Mouse (Mus musculus) midbrain, embryonic 15.5 days (tissue): ENCODE results near the gene Rbm39. TPM values are rescaled to one million over a fixed set of nuclear protein-coding genes. Genes with fewer than 3 reads are reported as not detected.
A peak's percentile ranks its signal among the peaks of the same experiment; 100 is the strongest.

Experiments used
- ATAC-seq: fragments of 200-750 bp; cut with Nextera tagmentation; replicated peaks from 2 replicates; pipeline ENCODE4 v1.8.0; 2017; ENCODE audit warnings: moderate TSS enrichment
- H3K27ac ChIP-seq: fragments of 300-500 bp; sonication (generic); 2 replicates; pipeline ENCODE4 v1.5.1; 2015; ENCODE audit warnings: mild to moderate bottlenecking, inconsistent platforms
- H3K27me3 ChIP-seq: fragments of 300-500 bp; sonication (generic); replicated peaks from 2 replicates; pipeline ENCODE4 v1.6.1; 2015; ENCODE audit warnings: inconsistent platforms
- H3K36me3 ChIP-seq: fragments of 300-500 bp; sonication (generic); replicated peaks from 2 replicates; pipeline ENCODE4 v1.6.1; 2015; ENCODE audit warnings: inconsistent platforms
- H3K4me1 ChIP-seq: fragments of 300-500 bp; sonication (generic); 2 replicates; pipeline ENCODE4 v1.6.1; 2015; ENCODE audit warnings: inconsistent platforms
- H3K4me2 ChIP-seq: fragments of 300-500 bp; sonication (generic); 2 replicates; pipeline ENCODE4 v1.6.1; 2015; ENCODE audit warnings: inconsistent platforms, mild to moderate bottlenecking, moderate library complexity
- H3K4me3 ChIP-seq: fragments of 300-500 bp; sonication (generic); 2 replicates; pipeline ENCODE4 v1.5.1; 2015; ENCODE audit warnings: mild to moderate bottlenecking, inconsistent platforms
- H3K9ac ChIP-seq: fragments of 300-500 bp; sonication (generic); 2 replicates; pipeline ENCODE4 v1.6.1; 2015; ENCODE audit warnings: mild to moderate bottlenecking, inconsistent platforms
- H3K9me3 ChIP-seq: fragments of 300-500 bp; sonication (generic); 2 replicates; pipeline ENCODE4 v1.6.1; 2016; ENCODE audit warnings: inconsistent platforms
- WGBS: fragments of 180-500 bp; shearing (Covaris S2); methylation state at CpG from one replicate; pipeline ENCODE4 v1.1.7; 2015; ENCODE audit warnings: mixed read lengths; 5-methylcytosine and 5-hydroxymethylcytosine counted together
- polyA plus RNA-seq: library from polyadenylated mRNA; unstranded; fragments of >200 nt; fragmentation: Nextera tagmentation; extraction: Ambion mirVana; gene quantifications from 2 replicates; pipeline ENCODE4 v1.2.1, GENCODE M21; 2015

The Rbm39 gene
- polyA plus RNA-seq: 427 and 448 TPM in 2 replicates

GRCm38 (mm10) chr2:156180094-156180821 lies at the start of gene Rbm39:
Gene Rbm39 (minus strand): TSS chr2:156180238.
- under 1% methylated on average over 47 of the region's 47 CpGs for WGBS
- H3K4me3 ChIP-seq: peak within 1 kb of the TSS; percentile 93
- H3K27me3 ChIP-seq: no peaks in the 10 kb centered on the region
- peak within 1 kb of the TSS; percentile 99 for H3K9ac ChIP-seq
- H3K36me3 ChIP-seq: peaks cover 9% of the 10 kb centered on the region; the same call in 1 of the 2 replicates
- H3K27ac ChIP-seq: peak within 1 kb of the TSS; percentile 94
- peak within 1 kb of the TSS; percentile 68 for H3K4me2 ChIP-seq
- peak; percentile 97 for ATAC-seq
- peaks cover 34% of the 10 kb centered on the region for H3K4me1 ChIP-seq
- no peaks in the 10 kb centered on the region for H3K9me3 ChIP-seq

- no peaks in the 10 kb centered on the region for H3K9me3 ChIP-seq
- no peak overlapping the region for H3K9ac ChIP-seq
- no peak overlapping the region for H3K4me3 ChIP-seq
- no peak overlapping the region for H3K4me2 ChIP-seq
- no peaks in the 10 kb centered on the region for H3K4me1 ChIP-seq
- ATAC-seq: no peak
- peaks cover 17% of the 10 kb centered on the region; the same call in 1 of the 2 replicates for H3K36me3 ChIP-seq
- WGBS: 90% methylated on average over 1 of the region's 1 CpGs
- H3K27ac ChIP-seq: no peak overlapping the region
- no peaks in the 10 kb centered on the region for H3K27me3 ChIP-seq
Observed at GRCm38 (mm10) chr2:156229171-156229570, 49.1 kb upstream of the Rbm39 start.

GRCm38 (mm10) chr2:156227689-156228088 lies 47.7 kb upstream of the Rbm39 start:
- Histone ChIP-seq H3K36me3 (peaks cover 24% of the 10 kb centered on the region; the same call in 1 of the 2 replicates), H3K4me2 (no peak overlapping the region), H3K27me3 (no peaks in the 10 kb centered on the region), H3K4me3 (no peak overlapping the region), H3K9me3 (no peaks in the 10 kb centered on the region), H3K4me1 (no peaks in the 10 kb centered on the region), H3K9ac (no peak overlapping the region), H3K27ac (no peak overlapping the region)
- WGBS: 100% methylated on average over 1 of the region's 1 CpGs
- no peak for ATAC-seq

GRCm38 (mm10) chr2:156224043-156224442 lies 44.0 kb upstream of the Rbm39 start:
- no peaks in the 10 kb centered on the region for H3K9me3 ChIP-seq
- no peaks in the 10 kb centered on the region for H3K4me1 ChIP-seq
- peaks cover 19% of the 10 kb centered on the region; the same call in 1 of the 2 replicates for H3K36me3 ChIP-seq
- 93% methylated on average over 5 of the region's 5 CpGs for WGBS
- ATAC-seq: no peak
- no peaks in the 10 kb centered on the region for H3K27me3 ChIP-seq
- no peak overlapping the region for H3K4me3 ChIP-seq
- no peak overlapping the region for H3K4me2 ChIP-seq
- 0 out of 2 replicates have a peak overlapping the region, but pooled peaks have one; percentile 41 for H3K27ac ChIP-seq
- H3K9ac ChIP-seq: no peak overlapping the region

GRCm38 (mm10) chr2:156222100-156222499 lies 42.1 kb upstream of the Rbm39 start:
- Histone ChIP-seq H3K27me3 (no peaks in the 10 kb centered on the region), H3K27ac (no peak overlapping the region), H3K9me3 (no peaks in the 10 kb centered on the region), H3K4me1 (no peaks in the 10 kb centered on the region), H3K9ac (no peak overlapping the region), H3K4me2 (no peak overlapping the region), H3K36me3 (peaks cover 19% of the 10 kb centered on the region; the same call in 1 of the 2 replicates), H3K4me3 (no peak overlapping the region)
- ATAC-seq: no peak

- Histone ChIP-seq H3K4me2 (no peak overlapping the region), H3K4me3 (no peak overlapping the region), H3K9me3 (no peaks in the 10 kb centered on the region), H3K36me3 (no peaks in the 10 kb centered on the region), H3K4me1 (no peaks in the 10 kb centered on the region), H3K9ac (no peak overlapping the region), H3K27ac (no peak overlapping the region), H3K27me3 (no peaks in the 10 kb centered on the region)
- no peak for ATAC-seq
- 32% methylated on average over 1 of the region's 1 CpGs for WGBS
Observed at GRCm38 (mm10) chr2:156217786-156218185, 37.7 kb upstream of the Rbm39 start.

GRCm38 (mm10) chr2:156203917-156204316 lies 23.9 kb upstream of the Rbm39 start:
- no peak overlapping the region for H3K27ac ChIP-seq
- no peak for ATAC-seq
- H3K4me2 ChIP-seq: no peak overlapping the region
- no peaks in the 10 kb centered on the region for H3K9me3 ChIP-seq
- H3K36me3 ChIP-seq: 0 out of 2 replicates have a peak, but pooled peaks cover 3% of the 10 kb centered on the region
- no peaks in the 10 kb centered on the region for H3K27me3 ChIP-seq
- no peak overlapping the region for H3K4me3 ChIP-seq
- no peak overlapping the region for H3K9ac ChIP-seq
- peaks cover 26% of the 10 kb centered on the region for H3K4me1 ChIP-seq
- WGBS: 92% methylated on average over 6 of the region's 6 CpGs

- H3K9ac ChIP-seq: no peak overlapping the region
- no peak overlapping the region for H3K4me2 ChIP-seq
- no peaks in the 10 kb centered on the region for H3K9me3 ChIP-seq
- ATAC-seq: peak; percentile 83
- H3K4me3 ChIP-seq: no peak overlapping the region
- H3K27me3 ChIP-seq: no peaks in the 10 kb centered on the region
- H3K4me1 ChIP-seq: peaks cover 34% of the 10 kb centered on the region
- H3K36me3 ChIP-seq: 0 out of 2 replicates have a peak, but pooled peaks cover 3% of the 10 kb centered on the region
- WGBS: 40% methylated on average over 3 of the region's 3 CpGs
- peak overlapping the region; percentile 54 for H3K27ac ChIP-seq
Observed at GRCm38 (mm10) chr2:156202848-156203437, 22.9 kb upstream of the Rbm39 start.

GRCm38 (mm10) chr2:156201486-156201885 lies 21.4 kb upstream of the Rbm39 start:
- no peak for ATAC-seq
- Histone ChIP-seq H3K27ac (no peak overlapping the region), H3K27me3 (no peaks in the 10 kb centered on the region), H3K4me3 (no peak overlapping the region), H3K9me3 (no peaks in the 10 kb centered on the region), H3K36me3 (no peaks in the 10 kb centered on the region), H3K4me2 (no peak overlapping the region), H3K4me1 (peaks cover 40% of the 10 kb centered on the region), H3K9ac (no peak overlapping the region)
- WGBS: 94% methylated on average over 4 of the region's 4 CpGs

GRCm38 (mm10) chr2:156199944-156200343 lies 19.9 kb upstream of the Rbm39 start:
- Histone ChIP-seq H3K27ac (0 out of 2 replicates have a peak overlapping the region, but pooled peaks have one; percentile 20), H3K4me3 (no peak overlapping the region), H3K4me1 (peaks cover 47% of the 10 kb centered on the region), H3K9ac (no peak overlapping the region), H3K36me3 (no peaks in the 10 kb centered on the region), H3K9me3 (no peaks in the 10 kb centered on the region), H3K27me3 (no peaks in the 10 kb centered on the region), H3K4me2 (no peak overlapping the region)
- no peak for ATAC-seq
- WGBS: 38% methylated on average over 3 of the region's 3 CpGs

- Histone ChIP-seq H3K36me3 (no peaks in the 10 kb centered on the region), H3K9me3 (no peaks in the 10 kb centered on the region), H3K27me3 (no peaks in the 10 kb centered on the region), H3K4me2 (peak overlapping the region; percentile 61), H3K9ac (peak overlapping the region; percentile 83), H3K27ac (peak overlapping the region; percentile 96), H3K4me3 (peak overlapping the region; percentile 79), H3K4me1 (peaks cover 37% of the 10 kb centered on the region)
- no peak; the same call in 1 of the 2 replicates for ATAC-seq
- 5% methylated on average over 17 of the region's 17 CpGs for WGBS
Observed at GRCm38 (mm10) chr2:156197129-156197911, 17.3 kb upstream of the Rbm39 start.
